Mouse (Mus musculus): ENCODE measurements around the gene Evc.

The Evc gene

DNA sequence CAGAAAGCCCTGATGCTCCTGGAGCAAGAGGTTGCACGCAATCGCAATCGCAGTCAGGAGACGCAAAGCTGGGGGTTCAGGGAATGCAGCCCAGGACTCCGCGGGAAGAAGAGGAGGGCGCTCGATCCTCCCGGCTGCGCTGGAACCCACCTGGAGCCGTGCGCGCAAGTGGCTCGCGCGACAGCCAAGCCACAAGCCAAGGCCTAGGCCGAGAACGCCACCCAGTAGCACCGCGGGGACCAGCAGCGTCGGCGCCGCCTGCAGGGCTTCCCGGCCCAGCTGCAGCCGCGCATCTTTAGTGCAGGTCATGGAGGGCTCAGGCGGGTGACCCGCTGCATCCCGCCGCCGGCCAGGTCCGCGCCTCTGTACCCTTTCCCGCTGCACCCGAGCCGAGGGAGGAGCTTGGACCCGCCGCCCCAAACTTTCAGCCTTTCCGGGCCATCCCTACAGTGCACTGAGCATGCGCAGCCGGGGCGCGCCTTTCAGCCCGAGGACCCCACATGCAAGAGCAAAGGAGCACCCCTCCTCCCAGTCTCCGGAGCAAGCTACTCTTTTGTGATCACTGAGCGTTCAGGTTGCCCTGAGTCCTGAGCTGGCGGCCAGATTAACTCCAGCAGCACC, at the start of gene Evc:
Gene Evc (minus strand): TSS at position 410 of the 621 bp plus-strand sequence.
- no peak for DNase-seq (ENCODE audit: low spot score)

DNA sequence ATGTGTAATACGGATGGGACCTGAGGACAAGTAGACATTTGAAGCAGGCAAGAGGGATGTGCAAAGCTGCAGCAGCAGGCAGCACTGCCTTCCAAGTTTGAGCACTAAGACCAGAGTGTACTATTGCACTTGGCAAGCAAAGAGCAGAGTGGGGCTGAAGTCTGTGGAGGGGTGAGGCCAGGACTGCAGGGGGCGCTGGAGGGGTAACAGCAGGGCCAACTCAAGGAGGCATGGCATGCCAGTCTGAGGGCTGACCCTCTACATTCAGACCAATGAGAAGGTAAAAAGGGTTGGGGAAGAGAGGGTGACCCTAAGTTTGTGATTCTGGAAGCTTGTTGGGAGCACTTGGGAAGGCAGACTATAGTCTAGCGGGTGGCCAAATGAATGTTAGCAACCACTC, 46.9 kb upstream of the Evc start:
- no peak for DNase-seq (ENCODE audit: low spot score)

DNA sequence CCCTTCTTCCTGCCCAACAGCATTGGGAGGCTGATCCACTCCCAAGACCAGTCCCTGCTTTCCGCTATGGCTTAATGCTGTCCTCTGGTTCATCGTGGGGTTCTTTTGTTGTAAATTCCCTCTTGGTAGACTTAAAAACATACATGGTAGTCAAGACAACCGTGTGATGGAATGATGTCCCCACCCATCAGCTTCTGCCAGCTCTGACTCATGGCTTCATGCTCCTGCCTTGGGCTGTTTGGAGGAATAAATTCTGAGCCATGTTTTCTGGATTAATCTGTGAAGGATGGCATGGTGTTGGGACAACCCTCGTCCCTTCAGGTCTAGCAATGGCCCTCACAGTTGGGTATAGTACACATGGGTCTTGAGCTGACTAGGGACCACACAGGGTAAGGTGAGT, 43.9 kb upstream of the Evc start:
- DNase-seq (ENCODE audit: low spot score) = no peak

DNA sequence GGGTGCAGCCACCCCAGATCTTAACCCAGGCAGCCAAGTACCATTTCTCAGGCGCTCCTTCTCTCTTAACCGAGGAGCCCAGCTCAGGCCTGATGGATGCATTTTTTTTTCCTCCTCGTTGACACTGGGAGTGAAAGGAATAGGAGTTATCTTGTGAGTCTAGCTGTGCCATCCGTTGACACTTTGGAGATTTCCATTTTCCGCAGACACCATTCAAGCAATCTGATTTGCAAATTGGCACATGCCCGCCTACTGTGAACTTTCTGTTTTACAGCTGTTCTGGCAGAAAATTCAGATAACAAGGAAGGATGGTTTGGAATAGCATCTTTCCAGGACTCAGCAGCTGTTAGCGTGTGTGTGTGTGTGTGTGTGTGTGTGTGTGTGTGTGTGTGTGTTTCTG, 40.7 kb upstream of the Evc start:
- no peak for DNase-seq (ENCODE audit: low spot score)

DNA sequence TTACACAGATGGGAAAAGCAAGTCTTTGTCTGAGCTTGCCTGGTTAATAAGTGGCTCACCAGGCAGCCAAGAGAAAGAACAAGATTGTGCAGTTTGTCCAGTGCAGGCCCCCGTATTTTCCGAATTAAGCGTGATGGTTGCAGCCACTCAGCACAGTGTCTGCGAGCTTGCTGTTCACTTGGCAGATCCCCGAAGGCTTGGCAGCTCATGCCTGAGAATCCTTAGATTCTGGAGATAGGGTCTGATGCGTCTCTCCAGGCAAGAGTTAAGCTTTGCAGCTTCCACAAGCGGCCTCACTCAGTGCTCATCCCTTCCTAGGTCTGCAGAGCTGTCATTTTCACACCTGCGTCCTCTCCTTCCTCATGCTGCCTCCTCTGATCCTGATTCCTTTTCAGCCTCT, 32.1 kb upstream of the Evc start:
- no peak for DNase-seq (ENCODE audit: low spot score)

DNA sequence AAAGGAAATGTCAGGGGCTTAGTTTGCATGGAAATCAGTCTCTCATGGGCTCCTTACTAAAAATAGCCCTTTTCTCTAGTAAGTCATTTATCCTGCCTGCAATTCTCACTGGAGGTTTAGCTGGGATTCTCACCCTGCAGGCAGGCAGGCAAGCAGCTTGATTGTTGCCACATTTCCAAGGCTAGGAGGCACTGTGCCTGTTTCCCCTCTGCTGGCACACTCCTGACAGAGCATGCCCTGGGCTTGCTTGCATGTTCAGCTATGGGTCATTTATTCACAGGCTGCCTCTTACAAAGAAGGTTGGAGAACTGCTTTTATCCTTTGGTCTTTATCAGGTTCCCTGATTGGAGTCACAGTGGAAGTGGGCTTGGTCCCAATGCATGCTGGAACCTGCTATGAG, 29.1 kb upstream of the Evc start:
- no peak for DNase-seq (ENCODE audit: low spot score)

DNA sequence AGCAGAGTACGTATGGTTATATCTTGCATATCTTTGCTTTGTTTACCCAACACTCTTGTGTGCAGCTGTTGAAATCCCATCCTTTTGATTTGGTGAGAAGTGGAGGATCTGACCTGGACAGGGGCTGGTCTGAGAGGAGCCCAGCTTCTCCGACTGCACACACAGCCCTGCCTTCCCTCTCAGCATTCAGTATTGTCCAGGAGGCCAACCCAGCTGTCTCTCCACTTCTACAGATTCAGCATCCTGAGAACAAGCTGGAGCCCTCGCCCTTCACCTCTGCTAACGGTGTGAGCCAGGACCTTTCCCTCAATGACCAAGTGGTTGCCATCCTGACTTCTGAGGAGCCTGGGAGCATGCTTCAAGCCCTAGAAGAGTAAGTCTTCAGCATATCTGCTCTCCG, 26.6 kb upstream of the Evc start:
- no peak for DNase-seq (ENCODE audit: low spot score)

DNA sequence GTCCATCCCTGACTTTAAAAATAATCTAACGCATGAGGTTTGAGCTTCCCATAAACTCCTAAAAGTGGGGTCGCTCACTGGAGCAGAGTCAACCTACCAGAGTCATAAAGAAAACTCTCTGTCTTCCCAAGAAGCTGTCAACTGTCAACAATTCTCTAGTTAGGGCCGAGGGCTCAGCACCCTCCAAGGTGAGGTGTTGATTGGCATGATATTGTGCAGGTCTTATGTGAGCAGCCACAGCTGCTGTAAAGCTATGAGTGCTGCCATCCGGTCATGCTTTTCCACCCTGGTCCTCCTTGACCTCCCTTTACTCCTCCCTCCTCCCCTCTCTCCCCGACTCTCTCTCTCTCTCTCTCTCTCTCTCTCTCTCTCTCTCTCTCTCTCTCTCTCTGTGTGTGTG, 25.9 kb upstream of the Evc start:
- no peak for DNase-seq (ENCODE audit: low spot score)

DNA sequence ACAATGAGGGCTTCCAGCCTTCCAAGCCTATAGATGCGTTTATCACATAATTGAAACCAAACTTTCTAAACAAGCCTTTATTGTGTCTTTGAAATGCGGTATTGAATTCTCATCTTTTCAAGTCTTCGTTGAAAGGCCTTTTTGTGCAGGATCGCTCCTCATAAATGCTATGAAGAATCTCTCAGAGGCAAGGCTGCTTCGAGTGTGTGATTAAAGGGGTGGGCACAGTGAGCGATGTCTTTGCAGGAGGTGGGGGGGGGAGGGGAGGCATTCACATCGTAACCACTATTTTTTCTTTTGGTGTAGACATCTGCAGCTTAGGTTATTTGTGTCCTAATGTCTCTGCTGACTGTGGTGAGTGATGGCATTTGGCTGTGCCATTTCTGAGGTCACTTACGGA, 19.3 kb upstream of the Evc start:
- no peak for DNase-seq (ENCODE audit: low spot score)

DNA sequence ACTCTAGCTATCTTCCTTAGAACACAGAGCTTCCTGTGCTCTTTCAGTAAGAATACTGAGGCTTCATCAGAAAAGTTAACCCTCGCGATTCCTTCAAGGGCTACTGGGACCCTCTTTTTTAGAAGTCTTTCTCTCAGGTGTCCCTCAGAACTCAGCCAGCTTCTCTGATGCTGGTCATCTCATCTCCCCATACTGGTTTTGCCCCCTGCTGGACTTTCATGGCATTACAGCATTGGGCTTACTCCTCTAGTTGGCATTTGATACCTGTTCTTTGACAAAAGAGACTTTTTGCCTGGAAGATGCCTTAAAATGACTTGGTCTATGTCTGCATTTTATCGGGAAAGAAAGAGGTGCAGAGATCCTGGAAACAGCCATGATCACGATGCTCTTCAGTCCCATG, 17.7 kb upstream of the Evc start:
- no peak for DNase-seq (ENCODE audit: low spot score)

DNA sequence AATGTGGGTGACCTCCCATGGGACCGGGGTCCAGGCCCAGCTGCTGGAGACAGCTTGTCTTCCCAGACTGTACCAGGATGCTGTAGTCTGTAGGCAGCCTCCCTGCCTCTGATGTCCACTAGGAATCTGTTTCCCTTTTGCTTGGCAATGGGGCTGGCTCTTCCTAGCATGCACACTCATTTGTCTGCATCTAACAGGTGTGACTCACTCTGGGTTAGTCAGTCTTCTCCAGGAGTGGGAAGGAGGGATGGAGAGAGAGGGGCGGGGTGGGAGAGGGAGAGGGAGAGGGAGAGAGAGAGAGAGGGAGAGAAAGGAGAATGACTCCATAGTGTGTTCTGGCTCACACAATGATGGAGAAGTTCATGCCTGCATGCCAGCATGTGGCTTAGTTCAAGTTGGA, 15.1 kb upstream of the Evc start:
- DNase-seq (ENCODE audit: low spot score) = no peak

DNA sequence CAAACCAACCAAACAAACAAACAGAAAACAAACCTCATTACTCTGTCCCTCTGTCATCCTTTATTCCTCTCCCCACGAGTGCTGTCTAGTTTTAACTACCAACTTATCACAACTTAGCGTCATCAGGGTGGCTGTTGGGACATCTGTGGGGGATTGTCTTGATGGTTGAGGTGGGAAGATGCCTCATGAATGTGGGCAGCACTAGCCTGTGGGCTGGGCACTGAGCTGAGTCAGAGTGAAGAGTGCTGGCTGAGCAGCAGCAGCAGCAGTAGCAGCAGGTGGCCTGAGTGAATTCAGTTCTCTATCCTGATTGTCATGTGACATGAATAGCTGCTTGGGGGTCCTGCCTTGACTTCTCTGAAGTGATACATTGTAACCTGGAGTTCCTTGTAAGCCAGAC, 7.3 kb upstream of the Evc start:
- no peak for DNase-seq (ENCODE audit: low spot score)

DNA sequence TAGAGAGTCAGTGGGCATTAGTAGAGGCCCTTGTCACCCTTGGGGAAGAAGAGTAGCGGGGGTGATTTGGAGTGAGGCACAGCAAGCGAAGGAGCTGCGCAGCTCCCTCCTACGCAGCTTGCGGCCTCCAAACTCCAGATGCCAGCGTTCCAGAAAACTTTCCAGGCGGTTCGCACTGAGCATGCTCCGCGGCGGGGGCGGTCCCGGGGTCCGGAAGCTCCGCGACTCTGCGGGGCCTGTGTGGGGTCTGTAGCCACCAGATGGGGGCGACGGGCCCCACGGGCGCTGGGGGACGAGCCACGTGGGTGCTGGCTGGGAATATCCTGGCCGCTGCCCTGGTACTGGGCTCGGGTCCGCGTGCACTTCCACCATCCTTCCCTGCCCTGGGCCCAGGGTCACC, 1.6 kb upstream of the Evc start, which contains the start of gene Evc2:
Gene Evc2 (plus strand): TSS at position 212 of the 400 bp plus-strand sequence.
- no peak for DNase-seq (ENCODE audit: low spot score)

DNA sequence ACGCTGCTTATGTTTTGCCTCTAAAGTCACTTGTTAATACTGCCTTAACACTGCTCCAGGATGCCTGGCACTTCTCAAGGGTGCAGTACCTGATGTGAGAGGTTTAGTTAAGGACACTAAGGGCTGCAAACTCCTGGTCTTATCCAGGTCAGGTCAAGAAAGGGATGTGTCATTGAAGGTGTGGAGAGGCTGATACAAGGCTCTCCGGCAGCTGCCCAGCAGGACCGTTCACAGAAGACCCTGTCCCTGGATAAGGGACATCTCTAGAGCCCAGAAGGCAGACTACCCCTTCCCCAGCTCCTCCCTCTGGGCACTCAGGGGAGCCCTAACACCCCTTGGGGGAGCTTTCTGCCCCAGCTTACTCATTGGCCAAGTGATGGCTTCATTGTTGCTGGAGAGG, 1.0 kb upstream of the Evc start:
- DNase-seq (ENCODE audit: low spot score) = no peak

DNA sequence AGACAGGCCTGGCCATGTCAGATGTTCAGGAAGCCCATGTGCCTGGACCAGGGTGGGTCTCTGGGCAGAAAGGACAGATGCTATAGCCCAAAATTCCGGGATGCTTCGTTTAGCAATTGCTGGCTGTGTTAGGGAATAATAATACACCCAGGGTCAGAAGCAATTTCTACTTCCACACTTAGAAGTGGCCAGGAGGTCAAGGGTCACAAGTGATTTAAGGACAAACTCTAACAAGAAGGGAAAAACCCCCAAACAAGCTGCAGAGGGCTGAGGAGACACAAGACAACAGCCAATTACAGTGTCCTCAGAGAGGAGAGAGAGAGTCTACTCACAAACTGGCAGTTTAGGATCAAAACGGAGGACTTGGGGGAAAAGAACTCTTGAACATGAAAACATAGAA, 1.6 kb downstream of the Evc start:
- DNase-seq (ENCODE audit: low spot score) = no peak

DNA sequence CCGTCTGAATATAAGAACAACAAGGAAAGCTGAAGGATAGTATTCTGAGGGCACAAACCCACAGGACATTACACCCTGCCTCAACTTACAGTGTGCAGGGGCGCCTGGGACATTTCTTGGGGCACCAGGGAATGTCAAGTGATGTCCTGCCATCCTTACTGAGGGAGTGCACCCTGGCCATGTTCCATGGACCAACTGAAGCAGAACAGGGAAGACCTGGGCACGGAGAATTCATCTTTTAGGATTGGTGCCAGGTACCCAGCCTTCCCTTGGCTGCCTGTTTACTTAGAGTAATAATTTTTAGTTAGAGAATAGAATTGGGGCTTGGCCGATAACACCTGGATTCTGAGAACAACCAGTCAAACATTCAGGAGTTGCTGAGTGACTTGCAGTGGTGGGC, 4.6 kb downstream of the Evc start:
- no peak for DNase-seq (ENCODE audit: low spot score)

DNA sequence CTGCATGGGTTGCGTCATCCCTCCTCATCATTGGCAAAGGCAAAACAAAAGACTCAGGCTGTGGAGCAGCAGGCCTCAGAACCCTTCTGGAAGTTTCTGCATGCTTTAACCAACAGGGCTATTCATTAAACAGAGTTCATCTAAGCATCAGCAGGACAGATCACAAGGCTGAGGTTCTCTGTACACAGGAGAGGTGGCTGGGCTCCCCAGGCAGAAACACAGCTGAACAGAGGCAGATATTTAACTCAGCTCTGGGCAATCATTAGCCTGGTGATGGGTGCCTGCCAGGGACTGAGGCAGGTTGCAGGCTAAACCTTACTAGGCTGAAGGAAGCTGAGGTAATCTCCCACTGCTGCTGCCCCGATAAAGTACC, 5.6 kb downstream of the Evc start:
- DNase-seq (ENCODE audit: low spot score) = no peak

DNA sequence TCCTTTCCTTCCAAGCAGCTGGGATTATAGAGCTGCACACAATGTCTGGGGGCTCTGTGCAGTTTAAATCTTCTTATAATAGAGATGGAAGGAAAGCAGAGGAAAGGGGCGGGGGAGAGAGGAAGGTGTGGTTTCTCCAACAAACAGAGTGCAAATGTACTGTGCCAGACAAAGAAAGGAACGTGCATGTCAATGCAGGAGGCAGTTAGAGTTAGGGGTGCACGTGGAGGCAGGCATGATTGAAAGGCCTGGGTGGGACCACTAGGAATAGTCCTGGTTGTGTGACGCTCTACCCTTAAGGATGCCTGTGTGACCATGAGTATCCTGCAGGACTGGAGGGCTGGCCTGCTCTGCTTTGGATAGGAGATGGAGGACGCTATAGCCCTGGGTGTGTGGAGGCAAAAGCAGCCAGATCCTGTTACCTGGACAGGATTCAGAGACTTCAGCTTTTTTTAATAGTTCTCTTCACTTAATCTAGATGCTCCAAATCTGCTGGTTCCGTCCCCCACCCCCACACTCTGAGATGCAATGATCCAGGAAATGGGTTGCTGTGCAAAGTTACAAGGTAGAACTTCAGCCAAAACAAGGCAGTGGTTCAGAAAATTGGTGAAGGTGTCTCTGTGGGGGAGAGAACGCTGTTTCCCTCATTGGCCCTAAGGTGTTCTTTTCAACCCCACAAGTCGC, 6.1 kb downstream of the Evc start:
- no peak for DNase-seq (ENCODE audit: low spot score)

DNA sequence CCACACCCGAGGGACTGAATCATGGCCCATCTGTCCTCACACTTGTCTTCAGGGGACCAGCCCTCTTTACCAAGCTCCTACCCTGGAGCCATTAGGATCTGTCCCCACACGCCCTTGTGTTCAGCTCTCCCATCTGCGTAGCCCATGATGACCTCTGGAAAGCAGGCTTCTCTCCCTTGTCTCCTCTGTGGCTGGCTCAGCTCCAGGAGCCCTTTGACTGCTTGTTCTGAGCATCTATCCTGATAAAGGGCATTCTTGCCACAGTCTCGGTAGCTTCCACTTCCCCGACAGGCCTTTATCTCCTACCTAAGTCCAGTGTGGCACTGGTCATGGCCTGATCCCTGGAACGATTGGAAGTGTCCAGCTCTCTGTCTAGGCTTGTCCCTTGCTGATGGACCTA, 10.0 kb downstream of the Evc start:
- DNase-seq (ENCODE audit: low spot score) = no peak

DNA sequence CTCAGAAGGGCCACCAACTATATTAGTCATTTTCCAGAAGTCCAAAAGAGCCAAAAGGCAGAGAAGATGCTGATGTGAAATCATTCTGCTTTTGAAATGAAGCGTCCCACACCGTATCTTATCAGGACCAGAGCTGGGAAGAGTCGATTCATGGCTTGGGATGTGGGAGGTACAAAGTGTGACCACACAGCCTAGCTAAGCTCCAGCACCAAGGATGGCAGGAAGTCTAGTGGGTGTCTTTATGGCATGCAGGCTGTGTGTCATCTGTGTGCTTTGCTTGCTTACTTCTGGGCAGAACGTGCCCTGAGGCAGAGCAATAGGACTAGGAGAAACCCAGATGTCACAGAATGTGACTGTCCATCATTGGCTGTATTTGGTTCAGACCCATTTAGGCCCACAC, 15.9 kb downstream of the Evc start:
- DNase-seq (ENCODE audit: low spot score) = no peak

DNA sequence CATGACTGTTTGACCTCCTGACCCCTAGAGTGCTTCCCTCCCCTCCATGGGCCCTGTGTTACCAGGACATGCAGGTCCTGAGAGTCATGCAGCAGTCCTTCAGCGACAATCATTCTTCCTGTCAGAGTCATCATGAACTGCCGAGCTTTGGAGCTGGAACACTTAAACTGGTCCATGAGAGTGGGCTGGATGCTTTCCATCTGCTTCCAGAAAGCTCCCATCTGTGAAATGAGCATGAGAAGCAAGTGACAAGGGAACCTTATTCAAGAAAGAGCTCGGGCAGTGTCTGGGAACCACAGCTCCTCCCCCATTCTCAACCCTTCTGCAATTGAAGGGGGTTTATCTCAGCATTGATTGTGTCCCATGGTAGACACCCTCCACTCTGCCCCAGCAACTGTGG, 16.5 kb downstream of the Evc start:
- DNase-seq (ENCODE audit: low spot score) = no peak

DNA sequence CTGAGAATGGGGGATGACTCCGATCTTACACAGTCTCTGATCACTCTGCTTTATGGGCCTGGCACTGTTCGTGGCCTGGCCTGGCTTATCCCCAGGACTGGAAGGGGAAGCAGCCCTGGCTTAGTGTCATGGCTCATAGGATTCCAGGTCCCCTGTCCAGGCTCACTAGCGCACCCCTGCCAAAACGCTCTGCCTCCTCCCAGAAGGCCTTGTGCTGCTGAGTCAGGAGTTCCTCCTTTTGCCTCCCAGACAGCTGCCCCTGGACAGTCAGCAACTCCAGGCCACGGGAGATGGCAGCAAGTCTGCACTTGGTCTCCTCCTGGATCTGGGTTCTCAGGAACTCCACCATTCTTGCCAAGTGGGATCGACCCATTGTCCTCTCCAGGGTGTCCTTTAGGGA, 18.0 kb downstream of the Evc start:
- DNase-seq (ENCODE audit: low spot score) = no peak

DNA sequence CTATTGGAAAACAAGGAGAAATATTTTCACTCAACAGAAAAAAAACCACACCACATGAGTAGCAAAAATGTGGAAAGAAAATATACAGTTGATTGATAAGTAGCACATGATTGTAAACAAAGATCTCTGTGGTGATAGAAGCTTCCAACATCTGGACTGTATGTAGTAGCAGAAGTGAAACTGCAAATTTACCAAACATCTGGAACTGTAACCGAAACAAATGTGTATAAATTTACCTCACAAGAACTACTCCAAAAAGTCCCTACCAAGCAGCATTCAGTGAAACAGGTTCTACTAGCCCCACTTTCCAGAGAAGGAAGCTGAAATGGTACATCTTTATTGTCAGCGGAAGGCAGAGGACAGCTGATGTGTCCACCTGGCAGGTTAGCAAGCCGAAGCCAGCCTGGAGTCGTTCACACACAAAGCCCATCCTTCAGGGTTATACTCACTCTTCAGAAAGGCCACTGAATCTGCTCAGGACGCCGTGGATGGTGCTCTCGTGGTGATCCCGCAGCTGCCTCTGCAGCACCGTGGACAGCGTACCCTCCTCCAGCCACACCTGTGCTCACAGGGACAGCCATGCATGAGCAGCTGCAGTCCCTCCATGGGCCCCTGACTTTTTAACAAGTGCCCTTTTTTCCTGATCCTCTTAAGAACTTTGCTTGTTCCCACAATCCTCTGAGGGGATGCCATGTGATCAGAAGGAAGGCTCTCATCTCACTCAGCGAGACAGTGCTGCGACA, 23.5 kb downstream of the Evc start:
- DNase-seq (ENCODE audit: low spot score) = no peak

DNA sequence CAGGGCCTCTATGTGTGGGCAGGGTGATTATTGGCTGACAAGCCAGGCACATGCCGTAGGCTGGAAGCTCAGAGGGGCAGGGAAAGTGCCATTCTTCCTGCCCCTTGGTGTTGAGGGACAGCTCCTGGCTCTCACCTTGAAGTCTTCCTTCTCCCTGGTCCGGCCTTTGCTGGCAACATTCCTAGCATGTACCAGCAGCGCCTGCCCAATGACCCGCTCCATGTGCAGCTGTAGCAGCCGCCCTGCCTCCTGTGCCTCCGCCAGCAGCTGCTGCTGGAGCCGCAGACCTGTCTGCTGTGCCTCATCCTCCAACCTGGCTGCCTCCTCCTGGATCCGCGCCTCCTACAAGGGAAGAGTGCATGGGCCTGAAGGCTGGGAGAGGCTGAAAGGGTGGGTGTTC, 26.7 kb downstream of the Evc start:
- DNase-seq (ENCODE audit: low spot score) = no peak
